In the genomic region with DNA sequence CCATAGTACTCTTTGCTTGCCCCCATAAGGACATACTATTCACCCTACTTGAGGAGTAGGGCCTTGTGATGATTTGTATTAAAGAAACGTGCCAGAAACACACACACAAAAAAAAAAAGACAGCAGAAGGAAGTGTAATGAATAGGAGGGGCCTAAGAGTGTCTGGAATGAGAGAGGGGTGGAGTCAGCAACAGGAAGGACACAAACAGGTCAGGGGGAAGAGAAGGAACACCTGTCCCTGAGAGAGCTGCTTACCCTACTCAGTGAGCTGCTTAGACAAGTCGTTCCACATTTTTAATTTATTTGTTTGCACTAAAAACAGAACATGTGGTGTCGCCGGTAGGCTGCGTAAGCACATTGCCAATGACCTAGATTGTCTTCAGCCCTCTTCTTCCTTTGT, we compare ENCODE assay signal across 24 mouse cellular contexts.
"Had no signal": no experiment of that assay in that cellular context is flagged by ENCODE, and none has a peak within 500 bp of the region (broad histone marks: within the 10 kb centered on the region; RNA-seq: fewer than 3 reads in every experiment).

No protein-coding gene starts in this region.

- H3K27me3 ChIP-seq: heart, embryonic 12.5 days; hindbrain, embryonic 13.5 days; hindbrain, embryonic 15.5 days; limb, embryonic 13.5 days; limb, embryonic 15.5 days; liver, embryonic 12.5 days had no signal

- H3K4me2 ChIP-seq: heart, embryonic 12.5 days; hindbrain, embryonic 13.5 days; hindbrain, embryonic 15.5 days; limb, embryonic 13.5 days; limb, embryonic 15.5 days; liver, embryonic 12.5 days had no signal

- H3K4me3 ChIP-seq: gastrocnemius, adult 2 months; heart, embryonic 10.5 days; heart, embryonic 12.5 days; hindbrain, embryonic 13.5 days; hindbrain, embryonic 15.5 days; limb, embryonic 13.5 days; limb, embryonic 15.5 days; liver, embryonic 12.5 days had no signal

- ATAC-seq: hindbrain, postnatal 0 days; intestine, embryonic 16.5 days; liver, embryonic 12.5 days had no signal

- H3K9me3 ChIP-seq: heart, embryonic 10.5 days; heart, embryonic 12.5 days; hindbrain, embryonic 13.5 days; hindbrain, embryonic 15.5 days; limb, embryonic 13.5 days; limb, embryonic 15.5 days; liver, embryonic 12.5 days had no signal

- H3K9ac ChIP-seq: heart, embryonic 12.5 days; hindbrain, embryonic 13.5 days; hindbrain, embryonic 15.5 days; limb, embryonic 13.5 days; limb, embryonic 15.5 days; liver, embryonic 12.5 days had no signal

- DNase-seq: gastrocnemius, adult 2 months; gastrocnemius, postnatal 10 days; gastrocnemius, postnatal 25 days; heart, adult 18-20 months; heart, postnatal 10 days; heart, postnatal 36 days; kidney, adult 11 months; kidney, adult 2 months; kidney, adult 9 months; kidney, postnatal 14 days; kidney, postnatal 36 days; layer of hippocampus, adult 9-11 months; layer of hippocampus, postnatal 36 days; left cerebral cortex, postnatal 4 days had no signal

- H3K4me1 ChIP-seq: heart, embryonic 10.5 days; heart, embryonic 12.5 days; hindbrain, embryonic 13.5 days; hindbrain, embryonic 15.5 days; liver, embryonic 12.5 days had no signal

- H3K36me3 ChIP-seq: heart, embryonic 10.5 days; heart, embryonic 12.5 days; hindbrain, embryonic 13.5 days; hindbrain, embryonic 15.5 days; limb, embryonic 13.5 days; limb, embryonic 15.5 days; liver, embryonic 12.5 days had no signal

- H3K27ac ChIP-seq: gastrocnemius, adult 2 months; heart, embryonic 10.5 days; hindbrain, embryonic 13.5 days; hindbrain, embryonic 15.5 days; hindbrain, postnatal 0 days; kidney, postnatal 0 days; limb, embryonic 13.5 days; limb, embryonic 15.5 days; liver, embryonic 12.5 days had no signal
